Mouse (Mus musculus) forelimb bud, embryonic 11.5 days (tissue): ENCODE results near the gene Cenpk.
"Not testable (repeated sequence)": the region's sequence is repeated elsewhere in the genome, so short reads cannot be mapped to it uniquely, and the experiment has no call there.

Source experiments
- DNase-seq: peaks from one replicate; pipeline ENCODE4 v3.0.0-alpha.2; 2012; ENCODE audit warnings: low read depth, low spot score

The Cenpk gene

DNA sequence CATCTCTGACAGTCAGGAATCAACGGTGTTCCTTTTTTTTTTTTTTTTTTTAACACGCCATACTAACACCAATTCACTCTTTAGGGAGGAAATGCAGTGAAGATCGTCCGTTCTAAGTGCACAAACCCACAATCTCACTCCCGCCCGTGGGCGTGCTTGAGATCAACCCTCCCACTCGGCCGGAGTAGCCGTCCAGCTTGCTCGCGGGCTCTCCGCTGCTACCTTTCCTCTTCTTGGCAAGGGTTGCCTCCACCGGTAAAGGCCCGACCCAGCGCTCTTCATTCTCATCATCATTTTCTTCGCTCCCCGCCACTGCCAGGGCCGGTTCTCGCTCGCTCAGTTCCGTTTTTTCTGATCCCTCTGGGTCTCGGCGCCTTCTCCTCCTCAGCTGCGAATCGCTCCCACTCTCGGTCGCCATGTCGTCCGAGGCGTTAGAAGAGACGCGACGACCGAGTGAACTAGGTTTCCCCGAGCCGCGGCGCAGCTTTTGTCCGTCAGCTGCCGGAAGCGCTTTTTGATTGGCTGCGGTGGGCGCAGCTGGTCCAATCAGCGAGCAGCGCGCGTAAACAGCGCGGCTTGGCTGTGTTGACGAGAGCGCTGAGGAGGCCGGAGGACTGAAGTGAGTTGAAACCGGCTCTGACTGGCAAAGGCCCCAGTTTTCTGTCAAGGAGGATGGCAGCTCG lies at the start of gene Cenpk, which contains the start of gene Ppwd1:
Gene Cenpk (plus strand): TSS at position 228 of the 683 bp plus-strand sequence.
Gene Ppwd1 (minus strand): TSS at position 460 of the 683 bp plus-strand sequence.
- peak; percentile 98 for DNase-seq

DNA sequence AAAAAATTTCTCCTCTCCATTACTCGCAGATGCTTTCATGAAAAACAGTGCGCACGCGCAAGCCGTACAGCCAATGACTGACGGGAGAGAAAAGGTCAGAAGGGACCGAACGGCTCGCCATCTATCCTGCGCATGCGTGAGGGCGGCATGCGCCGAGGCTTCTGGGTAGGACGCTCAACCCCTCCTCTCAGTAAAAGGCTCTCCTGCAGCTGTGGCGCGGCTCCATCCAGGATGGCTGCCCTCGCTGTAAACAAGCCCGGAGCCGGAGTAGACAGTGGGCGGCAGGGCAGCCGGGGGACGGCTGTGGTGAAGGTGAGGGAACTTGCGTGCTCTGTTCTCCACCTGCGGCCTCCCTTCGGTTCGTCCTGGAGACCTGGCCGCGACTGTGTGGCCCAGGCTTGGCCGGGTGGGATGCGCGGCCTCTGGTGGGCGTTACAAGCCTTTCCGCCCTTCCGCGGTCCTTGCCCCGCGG lies 49.7 kb upstream of the Cenpk start, which contains the start of gene Trim23:
Gene Trim23 (plus strand): TSS at position 148 of the 472 bp plus-strand sequence.
- DNase-seq, result peak; percentile 99

DNA sequence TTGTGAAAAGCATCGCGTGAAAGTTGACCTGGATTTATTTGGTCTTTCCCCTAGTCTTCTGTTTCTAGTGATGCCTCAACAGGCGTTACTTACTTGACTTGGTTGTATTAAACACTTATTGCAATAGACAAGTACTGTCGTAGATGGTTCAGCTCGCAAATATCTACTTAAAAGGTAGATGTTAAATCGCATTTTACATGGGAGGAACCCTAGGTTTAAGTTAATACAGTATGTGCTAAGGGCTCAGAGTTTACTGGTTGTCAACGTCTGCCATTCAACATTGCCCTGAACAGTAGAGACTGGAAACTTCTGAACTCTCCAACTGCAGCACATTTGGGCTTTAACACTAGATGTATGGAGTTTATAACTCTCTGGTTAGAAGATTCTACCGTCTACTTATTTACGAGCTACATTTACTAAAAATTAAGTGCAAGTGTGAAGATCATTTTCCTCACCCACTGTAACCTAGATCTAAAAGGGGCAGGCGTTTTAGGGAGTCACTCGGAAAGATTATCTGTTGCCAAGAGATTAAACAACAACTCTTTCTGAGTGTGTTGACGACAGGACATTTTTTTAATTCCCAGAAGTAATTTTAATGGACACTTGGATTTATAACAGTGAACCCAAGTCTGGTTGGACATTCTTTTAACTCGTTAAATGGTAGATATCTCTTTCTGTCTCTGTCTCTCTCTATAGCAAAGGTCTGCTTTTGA lies 49.1 kb upstream of the Cenpk start:
- DNase-seq, result no peak

DNA sequence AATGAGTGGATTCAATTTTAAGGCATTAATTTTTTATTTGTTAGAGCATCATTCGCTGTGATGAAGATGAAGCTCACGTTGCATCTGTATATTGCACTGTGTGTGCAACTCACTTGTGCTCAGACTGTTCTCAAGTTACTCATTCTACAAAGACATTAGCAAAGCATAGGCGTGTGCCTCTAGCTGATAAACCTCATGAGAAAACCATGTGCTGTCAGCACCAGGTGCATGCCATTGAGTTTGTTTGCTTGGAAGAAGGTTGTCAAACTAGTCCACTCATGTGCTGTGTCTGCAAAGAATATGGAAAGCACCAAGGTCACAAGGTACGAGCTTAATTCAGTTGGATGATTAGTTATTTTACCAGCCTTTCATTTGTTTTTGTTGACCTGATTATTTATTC lies 41.1 kb upstream of the Cenpk start:
- DNase-seq, result no peak

DNA sequence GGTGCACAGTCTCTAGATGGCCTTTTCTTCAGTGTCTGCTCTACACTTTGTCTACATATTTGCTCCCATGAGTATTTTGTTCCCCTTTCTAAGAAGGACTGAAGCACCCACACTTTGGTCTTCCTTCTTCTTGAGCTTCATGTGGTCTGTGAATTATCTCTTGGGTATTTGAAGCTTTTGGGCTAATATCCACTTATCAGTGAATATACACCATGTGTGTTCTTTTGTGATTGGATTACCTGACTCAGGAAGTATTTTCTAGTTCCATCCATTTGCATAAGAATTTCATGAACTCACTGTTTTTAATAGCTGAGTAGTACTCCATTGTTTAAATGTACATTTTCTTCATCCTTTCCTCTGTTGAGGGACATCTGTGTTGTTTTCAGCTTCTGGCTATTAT lies 32.5 kb upstream of the Cenpk start:
- DNase-seq, result not testable (repeated sequence)

DNA sequence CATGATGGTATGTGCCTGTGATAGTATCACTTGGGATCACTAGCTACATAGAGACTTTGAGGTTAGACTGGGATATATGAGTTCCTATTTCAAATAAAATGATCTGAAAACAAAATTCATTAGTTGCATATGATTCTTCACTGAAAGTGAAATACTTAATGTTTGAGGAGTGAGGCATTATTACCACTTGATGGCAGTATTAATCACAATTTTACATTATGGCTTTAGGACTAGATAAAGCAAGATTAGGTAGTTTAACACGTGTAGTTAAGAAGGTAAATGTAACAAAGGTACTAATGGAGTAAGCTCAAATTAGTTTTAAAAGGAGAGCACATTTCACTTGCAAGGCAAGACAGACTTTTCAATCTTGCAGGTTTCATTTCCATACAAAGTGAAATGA lies 24.1 kb upstream of the Cenpk start:
- DNase-seq, result no peak

DNA sequence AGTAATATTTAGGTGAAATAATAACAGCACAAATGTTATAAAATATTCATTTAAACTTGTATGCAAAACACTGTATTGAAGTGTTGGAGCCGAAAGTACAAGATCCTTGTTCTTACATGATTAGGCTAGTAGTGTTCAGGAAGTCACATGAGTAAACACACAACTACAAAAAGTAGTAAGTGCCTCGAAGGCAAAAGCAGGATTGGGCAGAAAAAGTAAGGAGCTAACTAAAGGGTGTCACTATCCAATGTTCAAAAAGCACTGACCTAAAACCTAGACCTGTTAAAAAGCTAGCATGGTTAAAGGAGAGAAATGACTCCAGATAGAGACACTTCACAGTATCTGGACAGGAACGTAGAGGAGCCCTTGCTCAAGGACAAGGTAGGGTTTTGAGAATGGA lies 933 bp upstream of the Cenpk start:
- DNase-seq, result no peak

DNA sequence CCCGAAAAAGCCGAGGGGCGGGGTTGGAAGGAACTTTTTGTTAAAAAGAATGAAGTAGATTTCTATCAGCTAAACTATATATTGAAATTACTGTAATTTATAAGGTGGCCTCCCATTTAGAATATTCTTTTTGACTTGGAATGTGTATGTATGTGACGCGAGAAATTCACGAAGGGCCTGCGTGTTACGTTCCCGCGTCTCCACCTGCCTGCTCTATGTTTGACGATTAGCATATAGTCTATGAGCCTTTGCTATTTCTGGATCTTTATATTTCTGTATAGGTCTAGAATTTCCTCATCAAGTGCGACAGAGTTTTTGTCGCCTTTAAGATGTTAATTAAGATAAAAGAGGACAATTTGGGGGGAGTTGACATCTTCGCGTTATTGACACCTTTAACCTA lies 770 bp downstream of the Cenpk start:
- DNase-seq, result no peak

DNA sequence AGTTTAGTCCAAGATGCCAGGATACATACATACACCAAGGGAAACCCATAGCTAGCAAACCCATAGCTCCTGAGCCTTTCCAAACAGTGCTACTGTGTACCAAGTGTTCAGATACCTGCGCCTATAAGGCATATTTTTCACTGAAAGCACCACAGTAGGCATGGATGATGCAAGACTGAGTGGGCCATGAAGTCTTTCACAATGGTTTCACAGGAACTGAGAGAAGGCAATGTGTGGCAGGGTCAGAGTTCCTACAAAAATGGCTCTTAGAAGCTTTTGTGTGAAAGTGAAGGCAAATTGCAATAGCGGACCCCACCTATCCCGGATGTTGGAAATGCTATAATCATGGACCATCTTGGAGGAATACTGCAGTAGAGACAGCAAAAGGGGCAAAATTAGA lies 30.6 kb downstream of the Cenpk start:
- no peak for DNase-seq

DNA sequence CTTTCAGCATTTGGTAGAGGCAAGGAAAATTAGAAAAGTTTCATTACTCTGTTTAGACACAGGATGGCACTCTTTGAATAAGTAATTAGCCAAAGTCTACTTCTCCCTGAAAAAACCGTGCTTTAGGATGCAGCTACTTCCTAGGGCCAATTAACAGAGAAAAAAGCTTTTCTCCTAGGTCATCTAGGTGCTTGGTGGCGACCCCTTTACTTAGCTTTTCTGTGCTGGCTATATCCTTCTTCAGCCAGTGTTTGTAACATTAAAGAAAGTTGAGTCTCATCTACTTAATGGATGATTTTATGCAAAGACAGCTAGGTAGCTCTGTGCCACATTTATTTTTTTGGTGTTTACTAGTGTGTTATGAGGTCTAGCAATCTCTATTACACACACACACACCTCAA lies 56.6 kb downstream of the Cenpk start:
- peak; percentile 33 for DNase-seq

DNA sequence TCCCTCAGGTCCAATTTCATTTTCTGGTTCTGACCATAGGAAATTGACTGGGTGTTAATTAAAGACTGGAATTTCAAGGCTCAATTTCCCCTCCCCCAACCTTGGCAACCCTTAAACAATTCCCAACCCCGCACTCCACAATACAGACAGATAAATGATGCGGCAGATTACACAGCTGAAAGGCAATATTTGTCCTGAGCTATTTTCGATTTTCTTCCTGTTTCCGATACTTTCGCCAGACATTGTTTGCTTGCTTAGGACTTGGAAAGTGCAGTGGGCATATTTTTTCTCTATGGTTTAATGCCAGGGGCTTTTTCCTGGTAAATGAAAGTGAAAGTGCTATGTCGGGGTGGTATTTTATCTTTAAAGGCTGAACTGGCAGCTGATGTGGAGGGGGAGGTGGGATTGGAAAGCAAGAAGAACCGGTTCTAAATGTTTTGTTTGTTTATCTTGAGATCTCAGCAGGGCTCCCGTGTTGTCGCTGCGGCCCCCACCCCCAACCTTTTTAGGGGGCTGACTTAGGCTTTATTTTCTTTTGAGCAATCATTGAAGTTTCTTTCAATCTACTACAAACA lies 57.4 kb downstream of the Cenpk start:
- peak; percentile 3 for DNase-seq

DNA sequence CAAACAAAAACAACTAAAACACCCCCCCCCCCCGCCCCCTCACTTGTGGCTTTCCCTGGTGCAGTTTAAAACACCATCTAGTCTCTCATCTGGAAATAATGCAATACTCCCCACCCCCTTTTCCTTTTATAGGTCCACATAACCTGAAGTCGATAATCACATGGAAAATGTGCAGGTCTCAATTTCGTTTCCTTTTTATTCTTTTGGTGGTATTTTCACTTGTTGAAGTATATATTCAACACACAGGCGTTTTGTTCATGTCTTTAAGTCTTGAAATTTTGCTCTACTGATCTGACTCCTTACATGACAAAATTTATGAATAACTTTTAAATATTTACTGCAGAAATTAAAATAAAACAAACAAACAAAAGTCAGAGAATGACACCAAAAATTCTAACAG lies 57.9 kb downstream of the Cenpk start:
- peak; percentile 16 for DNase-seq

DNA sequence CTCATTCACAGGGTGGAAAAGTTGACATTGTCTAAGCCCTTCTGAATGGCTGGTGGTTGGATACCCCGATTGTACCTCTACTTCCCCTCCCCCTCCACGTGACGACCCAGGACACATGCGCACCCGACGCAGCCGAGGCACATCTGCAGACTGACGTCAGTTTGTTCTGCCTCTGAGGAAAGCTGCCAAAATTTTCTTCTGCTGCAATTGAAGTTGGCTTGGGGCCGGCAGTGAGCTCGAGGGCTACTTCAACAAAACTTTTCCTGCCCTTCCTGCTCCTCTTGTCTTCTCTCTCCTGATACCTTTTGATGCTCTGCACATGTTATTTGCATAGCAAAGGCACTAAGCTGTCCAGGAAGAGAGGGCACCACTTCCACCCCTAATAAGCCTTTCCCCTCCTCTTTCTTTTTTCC lies 58.5 kb downstream of the Cenpk start:
- DNase-seq, result peak; percentile 87

DNA sequence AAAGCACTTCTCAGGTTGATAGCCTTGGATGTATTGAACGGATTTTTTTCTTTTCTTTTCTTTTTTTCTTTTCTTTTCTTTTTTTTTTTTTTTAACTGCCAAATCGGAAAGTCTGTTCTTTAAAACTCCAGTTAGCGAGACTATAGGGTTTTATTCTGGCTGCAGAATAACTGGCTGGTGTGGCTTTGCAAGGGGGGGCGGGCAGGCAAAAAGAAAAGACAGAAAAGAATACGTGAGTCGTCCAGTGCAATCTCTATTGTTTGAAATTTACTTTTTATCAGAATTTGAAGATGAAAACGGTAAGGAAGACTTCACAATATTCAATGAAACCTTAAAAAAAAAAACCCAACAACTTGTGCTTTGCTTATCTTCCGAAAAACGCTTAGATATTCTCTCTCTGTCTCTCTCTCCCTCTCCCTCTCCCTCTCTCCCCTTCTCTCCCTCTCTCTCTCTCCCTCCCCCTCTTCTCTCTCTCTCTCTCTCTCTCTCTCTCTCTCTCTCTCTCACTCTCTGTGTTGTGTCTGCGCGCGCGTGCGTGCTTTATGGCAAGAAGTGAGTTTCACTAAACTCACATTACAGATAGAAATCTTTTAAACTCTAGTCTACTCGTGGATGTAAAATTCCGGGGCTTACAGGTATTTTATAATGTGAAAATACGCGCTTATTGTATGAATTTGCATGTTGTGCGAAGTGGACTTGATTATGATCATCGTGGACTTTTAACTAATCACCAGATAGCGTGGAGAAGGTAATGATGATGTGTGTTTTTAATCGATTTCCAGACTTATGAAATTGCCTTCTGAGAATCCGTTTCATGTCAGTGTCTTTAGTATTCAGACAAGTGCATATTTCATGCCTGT lies 59.2 kb downstream of the Cenpk start, which contains the start of gene Adamts6:
Gene Adamts6 (plus strand): TSS at position 470 of the 860 bp plus-strand sequence.
- DNase-seq, result peak; percentile 32

DNA sequence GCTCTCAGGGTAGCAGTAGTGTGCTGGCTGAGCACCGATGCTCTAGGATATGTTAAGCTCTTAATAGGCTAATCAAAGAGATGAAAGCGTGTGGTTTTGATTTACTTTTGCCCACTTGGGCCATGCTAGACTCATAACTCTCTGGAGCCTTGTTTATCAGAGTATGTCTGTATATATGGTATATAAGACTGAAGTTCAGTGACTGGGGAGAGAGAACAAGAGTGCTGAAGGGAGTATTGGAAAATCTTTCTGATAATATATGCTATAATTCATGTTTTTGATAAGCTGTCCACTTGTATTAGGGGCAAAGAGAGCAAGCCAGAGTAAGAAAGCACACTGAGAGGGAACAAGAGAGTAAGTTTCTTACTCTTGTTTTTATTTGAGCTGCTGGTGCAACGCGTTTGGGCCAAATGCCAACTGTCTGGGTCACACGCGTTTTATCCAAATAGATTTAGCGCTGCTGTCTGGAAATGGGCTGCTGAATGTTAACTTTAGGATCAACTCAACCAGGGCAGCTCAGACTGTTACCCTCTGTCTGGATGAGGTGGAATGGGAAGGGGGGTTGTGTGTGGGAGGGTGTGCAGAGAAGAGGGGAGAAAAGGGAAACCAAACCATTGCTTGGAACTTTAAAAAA lies 59.9 kb downstream of the Cenpk start:
- peak; percentile 63 for DNase-seq

DNA sequence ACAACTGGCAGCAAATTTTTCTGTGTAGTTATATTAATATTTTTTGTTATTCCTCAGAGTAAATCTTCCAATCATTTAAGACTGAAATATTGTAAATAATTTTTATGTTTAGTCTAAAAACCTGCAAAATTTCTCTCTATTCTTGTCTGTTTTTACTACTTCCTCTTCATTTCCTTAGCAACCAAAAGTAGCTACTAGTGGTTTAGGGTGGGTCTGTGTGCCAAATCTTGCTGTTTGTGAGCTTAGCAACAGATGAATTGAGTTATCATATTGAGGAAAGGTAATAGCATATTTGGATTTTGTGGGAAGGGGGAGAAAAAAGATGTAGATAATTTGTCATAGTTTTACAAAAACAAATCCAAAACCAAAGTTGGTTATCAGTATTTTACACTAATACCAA lies 60.8 kb downstream of the Cenpk start:
- DNase-seq, result no peak

DNA sequence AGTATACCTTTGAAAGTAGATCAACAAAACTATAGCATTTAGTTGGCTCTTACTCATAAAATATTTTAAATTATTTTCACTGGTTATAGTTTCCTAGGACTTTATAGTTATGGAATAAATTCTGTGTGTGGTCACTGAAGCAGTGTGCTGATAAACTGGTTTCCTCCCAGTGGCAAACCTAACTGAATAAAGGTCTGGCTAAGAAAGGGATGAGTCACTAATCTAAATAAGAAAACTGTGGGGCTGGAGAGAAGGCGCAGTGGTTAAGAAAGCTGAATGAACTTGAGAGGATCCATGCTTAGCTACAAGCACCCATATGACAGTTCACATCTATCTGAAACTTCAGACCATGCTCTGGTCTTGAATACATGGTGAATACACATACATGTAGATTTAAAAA lies 67.1 kb downstream of the Cenpk start:
- DNase-seq, result no peak
